Mouse (Mus musculus) cerebral cortex, adult 2 months (tissue): ENCODE data around the gene Kmt5a.

Experiments
- WGBS: fragments of 180-500 bp; shearing (Covaris S2); methylation state at CpG from one replicate; pipeline ENCODE4 v1.1.7; 2018; 5-methylcytosine and 5-hydroxymethylcytosine counted together

Kmt5a gene

GRCm38 (mm10) chr5:124446301-124446881 lies 6.7 kb downstream of the Kmt5a start:
- 6% methylated on average over 15 of the region's 15 CpGs for WGBS

- WGBS: 39% methylated on average over 6 of the region's 6 CpGs
Measured at GRCm38 (mm10) chr5:124449494-124449893, 9.8 kb downstream of the Kmt5a start.

GRCm38 (mm10) chr5:124450051-124450450 lies 10.3 kb downstream of the Kmt5a start:
- WGBS: 40% methylated on average over 7 of the region's 7 CpGs

- WGBS: 66% methylated on average over 16 of the region's 16 CpGs
Measured at GRCm38 (mm10) chr5:124450641-124451340, 11.1 kb downstream of the Kmt5a start.

- 30% methylated on average over 15 of the region's 15 CpGs for whole genome bisulfite sequencing
Measured at GRCm38 (mm10) chr5:124452494-124453228, 12.9 kb downstream of the Kmt5a start.

- 33% methylated on average over 13 of the region's 13 CpGs for WGBS
Measured at GRCm38 (mm10) chr5:124453339-124454081, 13.8 kb downstream of the Kmt5a start.

- WGBS: 74% methylated on average over 1 of the region's 1 CpGs
Measured at GRCm38 (mm10) chr5:124454082-124454419, 14.3 kb downstream of the Kmt5a start.

GRCm38 (mm10) chr5:124456762-124457161 lies 17.0 kb downstream of the Kmt5a start:
- 65% methylated on average over 6 of the region's 6 CpGs for WGBS

GRCm38 (mm10) chr5:124460922-124461321 lies 21.2 kb downstream of the Kmt5a start:
- 84% methylated on average over 14 of the region's 14 CpGs for WGBS

GRCm38 (mm10) chr5:124462297-124463025 lies 22.7 kb downstream of the Kmt5a start:
- 87% methylated on average over 8 of the region's 8 CpGs for WGBS

- WGBS: 85% methylated on average over 5 of the region's 5 CpGs
Measured at GRCm38 (mm10) chr5:124463462-124463861, 23.7 kb downstream of the Kmt5a start.

GRCm38 (mm10) chr5:124467766-124468165 lies 28.0 kb downstream of the Kmt5a start:
- WGBS: 88% methylated on average over 1 of the region's 1 CpGs

- 71% methylated on average over 7 of the region's 7 CpGs for WGBS
Measured at GRCm38 (mm10) chr5:124468365-124468764, 28.6 kb downstream of the Kmt5a start.

- WGBS: 92% methylated on average over 6 of the region's 6 CpGs
Measured at GRCm38 (mm10) chr5:124469486-124469885, 29.8 kb downstream of the Kmt5a start.

- 73% methylated on average over 6 of the region's 6 CpGs for WGBS
Measured at GRCm38 (mm10) chr5:124470591-124471171, 31.0 kb downstream of the Kmt5a start.

- WGBS: 84% methylated on average over 1 of the region's 1 CpGs
Measured at GRCm38 (mm10) chr5:124478873-124479204, 39.1 kb downstream of the Kmt5a start.

GRCm38 (mm10) chr5:124480119-124480518 lies 40.4 kb downstream of the Kmt5a start:
- WGBS: 79% methylated on average over 4 of the region's 4 CpGs

- WGBS: 89% methylated on average over 4 of the region's 4 CpGs
Measured at GRCm38 (mm10) chr5:124481714-124482113, 42.0 kb downstream of the Kmt5a start.

GRCm38 (mm10) chr5:124482436-124482965 lies 42.8 kb downstream of the Kmt5a start:
- WGBS: under 1% methylated on average over 13 of the region's 13 CpGs

- WGBS: under 1% methylated on average over 48 of the region's 48 CpGs
Measured at GRCm38 (mm10) chr5:124482966-124483654, 43.4 kb downstream of the Kmt5a start, which contains the start of gene Snrnp35. Snrnp35 (plus strand) TSS chr5:124483134.
